Mouse (Mus musculus) monocyte, adult 2 months (primary cell): ENCODE data around the gene Gm10750.
"Not testable (repeated sequence)": the region's sequence is repeated elsewhere in the genome, so short reads cannot be mapped to it uniquely, and the experiment has no call there.

Experiments used
- DNase-seq, 2 experiments: peaks; one replicate each; pipeline ENCODE4 v3.0.0; 2022; ENCODE audit warnings: low spot score in 2 of 2, low read depth in 1 of 2

Gm10750 gene

DNA sequence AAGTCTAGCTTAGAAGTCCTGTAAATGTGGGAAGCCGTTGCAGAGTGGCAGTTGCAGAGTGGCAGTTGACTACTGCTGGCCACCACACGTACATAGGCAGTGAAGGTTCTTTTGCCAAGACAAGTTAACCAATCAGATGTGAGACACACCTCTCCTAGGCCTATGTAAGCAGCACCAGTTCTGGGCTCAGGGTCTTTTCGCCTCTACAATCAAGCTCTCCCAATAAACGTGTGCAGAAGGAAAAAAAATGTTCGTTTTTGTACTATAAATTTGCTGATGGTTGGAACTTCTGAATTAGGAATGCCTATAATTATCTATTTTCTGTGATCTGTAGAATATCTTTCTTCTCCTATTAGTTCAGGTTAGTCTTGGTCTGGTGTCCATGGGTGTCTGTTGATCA is at the start of gene Gm10750:
Gene Gm10750 (minus strand): TSS at position 101 of the 400 bp plus-strand sequence.
- DNase-seq, result not testable (repeated sequence)

DNA sequence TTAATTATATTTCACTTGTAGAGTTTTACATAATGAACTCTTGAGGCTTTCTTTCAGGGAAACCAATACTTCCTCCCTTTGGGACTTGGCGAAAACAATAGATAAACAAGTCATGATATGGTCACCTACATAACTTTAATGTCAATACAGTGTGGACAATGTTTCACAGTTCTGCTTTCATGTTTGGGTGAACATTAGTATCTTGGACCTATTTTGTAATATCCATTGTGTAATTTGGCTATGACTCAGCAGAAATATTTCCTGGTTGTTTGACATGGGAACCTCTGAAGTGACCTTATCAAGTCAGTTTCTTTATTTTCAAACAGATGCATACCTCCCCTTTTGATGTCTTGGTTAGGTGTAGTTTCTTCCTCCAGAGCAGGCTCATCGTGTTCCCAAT is 12.2 kb downstream of the Gm10750 start:
- no peak for DNase-seq

DNA sequence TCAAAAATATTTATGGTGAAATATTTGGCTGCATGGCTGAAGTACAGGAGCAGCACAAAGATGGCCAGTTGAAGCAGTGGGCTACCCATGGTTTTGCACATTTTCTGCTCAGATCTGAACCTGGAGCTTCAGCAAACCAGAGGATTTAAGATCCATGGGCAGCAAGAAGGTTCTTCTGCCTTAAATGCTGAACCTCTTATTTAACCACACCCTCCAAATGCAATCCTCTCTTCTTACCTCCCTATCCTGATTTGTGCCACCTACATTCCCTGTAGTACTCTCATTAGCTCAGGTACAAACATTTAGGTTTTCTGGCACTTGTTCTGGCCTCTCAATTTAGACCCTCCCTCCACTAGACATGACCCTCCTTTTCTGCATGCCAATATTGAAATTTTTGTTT is 13.9 kb downstream of the Gm10750 start, which contains the start of gene Gm1330:
Gene Gm1330 (minus strand): TSS at position 101 of the 400 bp plus-strand sequence.
- no peak for DNase-seq

DNA sequence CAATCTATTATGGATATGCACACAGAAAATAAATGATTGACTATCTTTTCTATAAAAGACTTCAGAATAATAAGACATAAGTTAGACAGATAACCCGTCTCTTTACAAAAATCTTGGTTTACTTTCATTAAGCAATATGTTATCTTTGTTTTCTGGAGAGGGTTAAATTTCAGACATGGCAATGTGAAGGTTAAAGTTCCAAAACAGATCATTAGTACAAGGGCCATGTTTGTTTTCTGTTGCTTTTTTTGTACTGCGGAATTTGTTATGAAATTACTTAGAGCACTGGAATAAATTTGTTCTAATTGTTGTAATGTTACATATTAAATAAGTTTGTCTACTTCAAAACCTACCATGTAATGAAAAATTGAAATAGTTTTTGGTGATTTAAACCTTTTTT is 21.9 kb downstream of the Gm10750 start:
- no peak for DNase-seq
